Mouse (Mus musculus): ENCODE measurements around the gene Adgrb3. TPM values are rescaled to one million over a fixed set of nuclear protein-coding genes. Genes with fewer than 3 reads are reported as not detected.
A peak's percentile ranks its signal among the peaks of the same experiment; 100 is the strongest.

Gene Adgrb3
- total and polyA plus RNA-seq, 2 experiments from 2014 or later: 54.6 to 90.7 TPM

DNA sequence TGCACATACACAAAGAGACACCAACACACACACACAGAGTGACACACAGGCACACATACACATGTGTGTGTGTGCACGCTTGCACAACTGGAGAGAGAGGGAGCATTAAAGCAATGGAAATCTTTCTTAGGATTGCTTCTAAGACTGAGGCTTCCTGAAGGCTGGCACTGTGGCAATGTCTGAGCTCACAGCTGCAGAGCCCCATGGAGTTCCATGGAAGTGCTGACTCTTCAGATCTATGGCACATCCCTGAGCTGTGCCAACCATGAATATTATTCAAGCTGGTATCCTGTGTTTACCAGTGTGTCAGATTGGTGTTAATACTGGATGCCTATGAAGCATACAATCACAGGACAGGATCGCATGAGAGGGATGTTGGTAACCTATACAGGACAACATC is 643.6 kb downstream of the Adgrb3 start:
- Histone ChIP-seq H3K36me3 (ENCODE audit: insufficient read depth, low read length) (no peaks in the 10 kb centered on the region), H3K27ac (ENCODE audit: low read depth, low read length) (no peak overlapping the region), H3K9me3 (ENCODE audit: low read length) (no peaks in the 10 kb centered on the region), H3K4me1 (ENCODE audit: insufficient read depth, low read length) (no peaks in the 10 kb centered on the region), H3K27me3 (ENCODE audit: insufficient read depth, low read length) (no peaks in the 10 kb centered on the region), H3K9ac (replicated peaks; ENCODE audit: low read length, poor library complexity, severe bottlenecking) (no peak overlapping the region), H3K4me3 (ENCODE audit: low read depth, low read length) (no peak overlapping the region), H3K4me2 (ENCODE audit: low read depth, low read length, poor library complexity, severe bottlenecking) (no peak overlapping the region)
- WGBS: 96% methylated on average over 2 of the region's 2 CpGs
- DNase-seq (ENCODE audit: low spot score): no peak
- no peak for TF ChIP-seq CTCF (IDR thresholded peaks at IDR 0.05)
- peak; percentile 39; the same call in 1 of the 2 replicates for ATAC-seq (ENCODE audit: low FRiP score)

- H3K27ac ChIP-seq (ENCODE audit: low read depth, low read length): no peak overlapping the region
- H3K4me3 ChIP-seq (ENCODE audit: low read depth, low read length): no peak overlapping the region
- H3K36me3 ChIP-seq (ENCODE audit: insufficient read depth, low read length): no peaks in the 10 kb centered on the region
- WGBS: 81% methylated on average over 2 of the region's 2 CpGs
- H3K9ac ChIP-seq (replicated peaks; ENCODE audit: low read length, poor library complexity, severe bottlenecking): no peak overlapping the region
- H3K4me2 ChIP-seq (ENCODE audit: low read depth, low read length, poor library complexity, severe bottlenecking): no peak overlapping the region
- no peak for TF ChIP-seq CTCF (IDR thresholded peaks at IDR 0.05)
- no peak for ATAC-seq (ENCODE audit: low FRiP score)
- H3K4me1 ChIP-seq (ENCODE audit: insufficient read depth, low read length): 0 out of 2 replicates have a peak, but pooled peaks cover 6% of the 10 kb centered on the region
- H3K9me3 ChIP-seq (ENCODE audit: low read length): no peaks in the 10 kb centered on the region
- no peak for DNase-seq (ENCODE audit: low spot score)
- no peaks in the 10 kb centered on the region for H3K27me3 ChIP-seq (ENCODE audit: insufficient read depth, low read length)
These were observed 647.6 kb downstream of the Adgrb3 start for GRCm38 (mm10) chr1:25181881-25182280.

- peak overlapping the region; percentile 51 for H3K27ac ChIP-seq (ENCODE audit: low read depth, low read length)
- DNase-seq (ENCODE audit: low spot score): peak; percentile 56
- WGBS: 26% methylated on average over 6 of the region's 6 CpGs
These were observed 648.9 kb downstream of the Adgrb3 start for GRCm38 (mm10) chr1:25180615-25181014.

GRCm38 (mm10) chr1:25179860-25180582 is 649.5 kb downstream of the Adgrb3 start:
- peak overlapping the region; percentile 51 for H3K27ac ChIP-seq (ENCODE audit: low read depth, low read length)
- 0 out of 2 replicates have a peak overlapping the region, but pooled peaks have one; percentile 13 for H3K9ac ChIP-seq (replicated peaks; ENCODE audit: low read length, poor library complexity, severe bottlenecking)
- H3K4me2 ChIP-seq (ENCODE audit: low read depth, low read length, poor library complexity, severe bottlenecking): no peak overlapping the region
- H3K4me1 ChIP-seq (ENCODE audit: insufficient read depth, low read length): 0 out of 2 replicates have a peak, but pooled peaks cover 6% of the 10 kb centered on the region
- WGBS: 26% methylated on average over 9 of the region's 9 CpGs
- H3K9me3 ChIP-seq (ENCODE audit: low read length): no peaks in the 10 kb centered on the region
- 0 out of 2 replicates have a peak, but pooled peaks have one; percentile 45 for ATAC-seq (ENCODE audit: low FRiP score)
- DNase-seq (ENCODE audit: low spot score): peak; percentile 36
- no peak overlapping the region for H3K4me3 ChIP-seq (ENCODE audit: low read depth, low read length)
- TF ChIP-seq CTCF (IDR thresholded peaks at IDR 0.05): no peak
- H3K36me3 ChIP-seq (ENCODE audit: insufficient read depth, low read length): no peaks in the 10 kb centered on the region
- no peaks in the 10 kb centered on the region for H3K27me3 ChIP-seq (ENCODE audit: insufficient read depth, low read length)

More at GRCm38 (mm10) chr1:25180615-25181014, 648.9 kb downstream of the Adgrb3 start:
- Histone ChIP-seq H3K4me3 (ENCODE audit: low read depth, low read length) (no peak overlapping the region), H3K9me3 (ENCODE audit: low read length) (no peaks in the 10 kb centered on the region), H3K4me1 (ENCODE audit: insufficient read depth, low read length) (0 out of 2 replicates have a peak, but pooled peaks cover 6% of the 10 kb centered on the region), H3K36me3 (ENCODE audit: insufficient read depth, low read length) (no peaks in the 10 kb centered on the region), H3K27me3 (ENCODE audit: insufficient read depth, low read length) (no peaks in the 10 kb centered on the region), H3K4me2 (ENCODE audit: low read depth, low read length, poor library complexity, severe bottlenecking) (no peak overlapping the region), H3K9ac (replicated peaks; ENCODE audit: low read length, poor library complexity, severe bottlenecking) (no peak overlapping the region)
- ATAC-seq (ENCODE audit: low FRiP score): peak; percentile 29; the same call in 1 of the 2 replicates
- no peak for TF ChIP-seq CTCF (IDR thresholded peaks at IDR 0.05)

DNA sequence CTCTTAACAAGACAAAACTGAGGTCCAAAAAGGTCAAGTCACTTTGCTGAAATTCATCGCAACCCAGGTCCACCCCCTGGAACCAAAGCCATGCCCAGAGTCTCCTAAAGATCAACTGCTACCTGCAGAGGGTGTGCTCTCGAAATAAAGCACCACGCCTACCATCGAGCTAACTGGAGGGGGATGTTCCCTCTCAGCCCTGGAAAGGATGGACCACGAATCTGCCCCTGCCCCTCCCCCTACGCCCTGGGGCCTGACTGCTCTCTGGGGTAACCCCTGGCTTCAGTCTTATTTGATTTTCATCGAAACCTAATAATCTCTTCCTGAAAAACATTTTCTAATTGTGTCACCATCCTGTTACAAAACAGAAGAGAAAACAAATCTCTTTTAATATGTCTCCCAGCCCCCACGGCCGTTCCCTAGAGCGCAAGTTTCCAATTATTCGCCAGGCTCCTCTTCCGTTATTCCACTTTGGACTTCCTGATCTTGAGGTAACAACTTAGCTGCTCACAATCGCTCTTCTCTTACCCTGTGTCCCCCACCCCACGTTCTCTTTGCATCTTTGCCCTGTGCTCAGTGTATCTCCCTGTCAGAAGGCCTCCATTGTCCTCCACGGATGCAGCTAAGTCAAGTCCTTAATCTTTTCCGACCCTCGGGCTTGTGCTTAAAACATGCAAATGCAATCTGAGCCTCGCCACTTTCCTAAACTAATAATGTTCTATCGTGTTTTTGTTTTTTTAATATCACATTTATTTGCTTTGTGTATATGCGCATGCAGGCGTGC is 651.0 kb downstream of the Adgrb3 start:
- Histone ChIP-seq H3K4me2 (ENCODE audit: low read depth, low read length, poor library complexity, severe bottlenecking) (no peak overlapping the region), H3K4me1 (ENCODE audit: insufficient read depth, low read length) (0 out of 2 replicates have a peak, but pooled peaks cover 6% of the 10 kb centered on the region), H3K27ac (ENCODE audit: low read depth, low read length) (no peak overlapping the region), H3K9ac (replicated peaks; ENCODE audit: low read length, poor library complexity, severe bottlenecking) (no peak overlapping the region), H3K4me3 (ENCODE audit: low read depth, low read length) (no peak overlapping the region), H3K27me3 (ENCODE audit: insufficient read depth, low read length) (no peaks in the 10 kb centered on the region), H3K9me3 (ENCODE audit: low read length) (no peaks in the 10 kb centered on the region), H3K36me3 (ENCODE audit: insufficient read depth, low read length) (no peaks in the 10 kb centered on the region)
- WGBS: 28% methylated on average over 21 of the region's 21 CpGs
- no peak for DNase-seq (ENCODE audit: low spot score)
- no peak for TF ChIP-seq CTCF (IDR thresholded peaks at IDR 0.05)
- 0 out of 2 replicates have a peak, but pooled peaks have one; percentile 29 for ATAC-seq (ENCODE audit: low FRiP score)
